Mouse (Mus musculus): ENCODE data around the gene Hoxb9.

DNA sequence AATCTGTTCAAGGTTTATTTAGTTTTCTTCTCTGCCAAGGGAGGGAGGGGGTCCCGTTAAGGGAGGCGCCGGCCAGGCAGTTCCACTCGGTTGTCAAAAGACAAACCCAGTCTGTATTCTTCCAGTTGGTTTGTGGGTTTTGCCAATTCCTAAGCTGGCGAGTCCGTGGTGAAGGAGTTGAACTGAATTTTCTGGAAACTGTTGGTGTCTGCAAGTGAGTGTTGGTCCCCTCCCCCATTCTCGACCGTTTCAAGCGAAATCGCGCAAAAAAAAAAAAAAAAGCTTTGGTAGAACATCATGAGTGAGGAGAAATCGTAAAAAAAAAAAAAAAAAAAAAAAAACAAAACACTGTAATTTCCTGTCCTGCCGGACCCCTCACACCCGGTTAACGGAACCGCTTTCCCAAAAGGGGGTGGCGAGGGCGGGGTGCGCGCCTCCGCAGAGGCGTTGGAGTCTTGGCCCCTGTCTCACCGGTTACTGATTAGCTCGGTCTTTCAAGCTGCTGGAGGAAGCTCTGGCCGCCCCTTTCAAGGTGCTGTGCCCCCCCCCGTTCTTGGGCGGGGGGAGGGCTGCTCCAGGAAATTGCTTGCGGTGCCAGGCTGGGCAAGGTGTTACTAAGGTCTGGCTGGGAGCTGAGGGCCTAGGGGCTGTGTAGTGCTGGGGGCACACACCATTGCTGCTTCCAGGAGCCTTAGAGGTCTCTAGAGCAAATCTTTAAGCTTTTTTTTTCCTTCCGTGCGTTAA lies 24.0 kb downstream of the Hoxb9 start:
- TF ChIP-seq CTCF (IDR thresholded peaks at IDR 0.05; ENCODE audit: control insufficient read depth, insufficient read depth, low read length) (no peak), POLR2A (IDR thresholded peaks at IDR 0.05; ENCODE audit: borderline replicate concordance, control insufficient read depth, low read depth, low read length) (no peak)
